Mouse (Mus musculus) lung, embryonic 15.5 days (tissue): ENCODE results near the gene Cog6. TPM values are rescaled to one million over a fixed set of nuclear protein-coding genes. Genes with fewer than 3 reads are reported as not detected.
A peak's percentile ranks its signal among the peaks of the same experiment; 100 is the strongest.

Experiments used
- ATAC-seq: fragments of 200-750 bp; cut with Nextera tagmentation; 2 replicates; pipeline ENCODE4 v1.8.0; 2017; ENCODE audit warnings: moderate number of reproducible peaks, borderline replicate concordance; ENCODE audit not compliant: low FRiP score, low TSS enrichment; ENCODE audit errors: extremely low read depth
- H3K27ac ChIP-seq: fragments of 300-500 bp; sonication (generic); 2 replicates; pipeline ENCODE4 v1.5.1; 2015; ENCODE audit warnings: moderate library complexity, mild to moderate bottlenecking, inconsistent platforms
- H3K27me3 ChIP-seq: fragments of 300-500 bp; sonication (generic); 2 replicates; pipeline ENCODE4 v1.6.1; 2015; ENCODE audit warnings: inconsistent platforms
- H3K36me3 ChIP-seq: fragments of 300-500 bp; sonication (generic); 2 replicates; pipeline ENCODE4 v1.6.1; 2015; ENCODE audit warnings: inconsistent platforms
- H3K4me1 ChIP-seq: fragments of 300-500 bp; sonication (generic); 2 replicates; pipeline ENCODE4 v1.6.1; 2015; ENCODE audit warnings: inconsistent platforms
- H3K4me2 ChIP-seq: fragments of 300-500 bp; sonication (generic); 2 replicates; pipeline ENCODE4 v1.6.1; 2015; ENCODE audit warnings: inconsistent platforms, mild to moderate bottlenecking, moderate library complexity
- H3K4me3 ChIP-seq: fragments of 300-500 bp; sonication (generic); 2 replicates; pipeline ENCODE4 v1.5.1; 2015; ENCODE audit warnings: mild to moderate bottlenecking, inconsistent platforms
- H3K9ac ChIP-seq: fragments of 300-500 bp; sonication (generic); 2 replicates; pipeline ENCODE4 v1.6.1; 2015; ENCODE audit warnings: inconsistent platforms
- H3K9me3 ChIP-seq: fragments of 300-500 bp; sonication (generic); 2 replicates; pipeline ENCODE4 v1.6.1; 2016; ENCODE audit warnings: inconsistent platforms
- WGBS: fragments of 180-500 bp; shearing (Covaris S2); methylation state at CpG from one replicate; pipeline ENCODE4 v1.1.7; 2015; 5-methylcytosine and 5-hydroxymethylcytosine counted together
- polyA plus RNA-seq: library from polyadenylated mRNA; unstranded; fragments of >200 nt; fragmentation: Nextera tagmentation; extraction: Ambion mirVana; gene quantifications from 2 replicates; pipeline ENCODE4 v1.2.1, GENCODE M21; 2015

The Cog6 gene
- polyA plus RNA-seq, 1 experiment from 2014 or later = 46.1 TPM

GRCm38 (mm10) chr3:53043206-53043780 lies 26.3 kb upstream of the Cog6 start:
- peak overlapping the region; percentile 92 for H3K4me2 ChIP-seq
- 83% methylated on average over 13 of the region's 13 CpGs for WGBS
- no peak for ATAC-seq
- peak overlapping the region; percentile 79 for H3K27ac ChIP-seq
- peaks cover 47% of the 10 kb centered on the region for H3K4me1 ChIP-seq
- H3K36me3 ChIP-seq = no peaks in the 10 kb centered on the region
- H3K9ac ChIP-seq = no peak overlapping the region
- H3K4me3 ChIP-seq = peak overlapping the region; percentile 68
- no peaks in the 10 kb centered on the region for H3K27me3 ChIP-seq
- H3K9me3 ChIP-seq = no peaks in the 10 kb centered on the region

- peaks cover 47% of the 10 kb centered on the region for H3K4me1 ChIP-seq
- no peaks in the 10 kb centered on the region for H3K36me3 ChIP-seq
- no peaks in the 10 kb centered on the region for H3K27me3 ChIP-seq
- 14% methylated on average over 9 of the region's 9 CpGs for WGBS
- H3K4me2 ChIP-seq = peak overlapping the region; percentile 92
- peak overlapping the region; percentile 73; the same call in 1 of the 2 replicates for H3K9ac ChIP-seq
- ATAC-seq = no peak
- 0 out of 2 replicates have a peak overlapping the region, but pooled peaks have one; percentile 64 for H3K27ac ChIP-seq
- H3K4me3 ChIP-seq = peak overlapping the region; percentile 68
- no peaks in the 10 kb centered on the region for H3K9me3 ChIP-seq
Observed at GRCm38 (mm10) chr3:53042240-53042567, 25.2 kb upstream of the Cog6 start.

DNA sequence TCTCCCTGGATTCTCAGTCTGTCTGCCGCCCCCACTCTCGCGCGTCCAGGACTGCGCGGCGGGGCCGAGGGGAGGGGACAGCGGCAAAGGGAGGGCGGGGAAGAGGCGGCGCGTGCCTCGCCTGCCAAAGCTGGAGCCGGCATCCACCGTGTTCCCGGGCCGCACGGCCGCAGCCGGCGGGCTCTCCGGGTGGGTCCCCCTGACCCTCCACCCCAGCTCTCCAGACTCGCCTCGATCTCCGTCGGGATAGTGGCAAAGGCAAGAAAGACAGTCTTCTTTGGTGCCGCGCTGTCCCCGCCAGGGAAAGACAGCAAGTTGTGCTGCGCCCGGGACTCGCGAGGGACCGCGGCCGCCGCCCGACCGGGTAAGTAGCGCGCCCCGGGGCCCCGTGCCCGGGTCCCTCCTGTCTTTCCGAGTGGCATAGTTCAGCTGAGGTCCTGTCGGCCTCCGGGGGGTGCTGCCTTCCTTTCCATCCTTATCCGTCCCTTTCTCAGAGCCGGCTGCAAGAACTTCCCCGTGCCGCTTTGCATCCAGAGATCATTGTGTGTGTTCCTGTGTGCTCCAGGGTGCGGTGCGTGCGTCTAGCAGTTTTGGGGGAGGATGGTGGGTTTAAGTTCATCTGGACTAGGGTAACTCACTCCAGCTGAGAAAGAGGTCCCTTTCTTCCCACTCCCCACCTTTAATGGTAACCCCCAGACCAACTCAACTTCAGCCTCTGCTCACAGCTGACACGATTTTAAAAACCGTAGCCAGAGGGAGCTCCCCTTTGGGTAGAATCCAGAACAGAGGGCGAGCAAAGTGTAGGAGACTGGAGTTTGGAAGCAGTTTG lies 24.6 kb upstream of the Cog6 start, which contains the start of gene Lhfp:
Lhfp (plus strand) TSS at position 118 of the 829 bp plus-strand sequence.
- H3K4me1 ChIP-seq = peaks cover 47% of the 10 kb centered on the region
- WGBS = under 1% methylated on average over 58 of the region's 58 CpGs
- no peaks in the 10 kb centered on the region for H3K27me3 ChIP-seq
- peak within 1 kb of the TSS; percentile 73 for H3K9ac ChIP-seq
- peak within 1 kb of the TSS; percentile 64 for H3K27ac ChIP-seq
- H3K9me3 ChIP-seq = no peaks in the 10 kb centered on the region
- peak within 1 kb of the TSS; percentile 68 for H3K4me3 ChIP-seq
- peak within 1 kb of the TSS; percentile 92 for H3K4me2 ChIP-seq
- no peaks in the 10 kb centered on the region for H3K36me3 ChIP-seq
- peak; percentile 88 for ATAC-seq

DNA sequence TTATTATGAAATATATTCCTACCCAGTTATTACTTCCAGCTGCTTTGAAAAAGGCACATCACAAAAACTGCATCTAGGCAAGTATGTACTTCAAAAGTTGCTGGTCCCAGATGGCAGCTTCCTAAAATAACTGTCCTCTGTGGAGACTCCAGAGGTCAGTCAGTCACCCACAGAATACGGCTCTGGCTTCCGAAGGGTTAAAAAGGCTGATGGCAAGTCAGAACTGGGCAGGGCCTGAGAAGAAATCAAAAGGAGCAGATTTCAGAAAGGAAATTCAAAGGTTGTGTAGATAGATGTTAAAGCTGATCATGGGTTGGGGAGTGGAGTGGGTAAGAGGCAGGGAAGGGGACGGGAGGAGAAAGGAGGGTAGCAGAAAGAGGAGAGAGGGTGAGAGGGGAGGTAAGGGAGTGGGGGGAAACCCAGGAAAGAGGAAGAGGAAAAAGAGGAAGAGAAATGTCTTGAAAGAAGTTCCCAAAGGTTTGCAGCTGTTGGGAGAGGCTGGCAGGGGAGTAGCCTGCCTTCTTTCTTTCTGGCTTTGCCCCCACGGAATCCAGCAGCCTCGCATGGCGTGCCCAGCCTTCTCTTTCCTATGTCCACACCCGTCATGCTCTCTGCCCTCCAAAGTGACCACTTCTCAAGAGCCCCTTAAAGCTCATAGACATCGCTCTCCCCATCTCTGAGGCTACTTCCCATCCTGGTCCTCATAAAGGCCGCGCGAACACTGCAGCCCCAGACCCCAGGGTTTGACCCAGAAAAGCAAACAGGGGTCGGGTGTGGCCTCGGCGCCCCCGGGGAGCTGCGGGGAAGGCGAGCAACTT lies 23.8 kb upstream of the Cog6 start:
- ATAC-seq = no peak; the same call in 1 of the 2 replicates

DNA sequence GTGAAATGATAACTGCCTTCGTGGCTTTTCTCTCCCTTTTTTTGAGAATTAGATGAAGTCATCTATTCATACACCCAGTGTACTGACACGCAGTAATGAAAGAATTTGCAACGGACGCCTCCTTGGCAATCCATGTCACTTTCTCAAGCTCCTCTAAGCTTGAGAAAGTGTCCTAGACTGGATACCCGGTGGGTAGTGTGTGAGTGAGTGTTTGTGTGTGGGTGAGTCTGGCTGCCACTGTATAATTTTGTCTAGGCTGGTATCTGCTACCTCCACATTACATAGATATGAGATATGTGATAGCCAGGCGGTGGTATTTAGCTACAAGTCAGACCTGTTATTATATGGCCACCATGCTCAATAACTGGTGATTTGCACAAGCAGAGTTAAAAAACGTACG lies 22.7 kb upstream of the Cog6 start:
- ATAC-seq = no peak
- H3K4me2 ChIP-seq = no peak overlapping the region
- no peak overlapping the region for H3K27ac ChIP-seq

More for the DNA sequence above, 23.8 kb upstream of the Cog6 start:
- peak overlapping the region; percentile 60 for H3K27ac ChIP-seq
- WGBS = 8% methylated on average over 17 of the region's 17 CpGs
- H3K9me3 ChIP-seq = no peaks in the 10 kb centered on the region
- peak overlapping the region; percentile 92 for H3K4me2 ChIP-seq
- H3K9ac ChIP-seq = peak overlapping the region; percentile 73
- peaks cover 44% of the 10 kb centered on the region for H3K4me1 ChIP-seq
- peak overlapping the region; percentile 68 for H3K4me3 ChIP-seq
- H3K27me3 ChIP-seq = no peaks in the 10 kb centered on the region
- no peaks in the 10 kb centered on the region for H3K36me3 ChIP-seq

GRCm38 (mm10) chr3:53038913-53039312 lies 21.9 kb upstream of the Cog6 start:
- no peak overlapping the region for H3K27ac ChIP-seq
- no peak for ATAC-seq
- no peaks in the 10 kb centered on the region for H3K9me3 ChIP-seq
- no peak overlapping the region for H3K4me2 ChIP-seq
- no peak overlapping the region for H3K4me3 ChIP-seq
- 45% methylated on average over 5 of the region's 5 CpGs for WGBS
- no peaks in the 10 kb centered on the region for H3K27me3 ChIP-seq
- no peak overlapping the region for H3K9ac ChIP-seq
- H3K4me1 ChIP-seq = peaks cover 31% of the 10 kb centered on the region
- H3K36me3 ChIP-seq = no peaks in the 10 kb centered on the region

More for the DNA sequence above, 22.7 kb upstream of the Cog6 start:
- no peak overlapping the region for H3K4me3 ChIP-seq
- 67% methylated on average over 8 of the region's 8 CpGs for WGBS
- H3K9ac ChIP-seq = no peak overlapping the region
- H3K27me3 ChIP-seq = no peaks in the 10 kb centered on the region
- no peaks in the 10 kb centered on the region for H3K36me3 ChIP-seq
- H3K4me1 ChIP-seq = peaks cover 36% of the 10 kb centered on the region
- no peaks in the 10 kb centered on the region for H3K9me3 ChIP-seq

GRCm38 (mm10) chr3:53036941-53037340 lies 19.9 kb upstream of the Cog6 start:
- WGBS = 78% methylated on average over 7 of the region's 7 CpGs

GRCm38 (mm10) chr3:53036076-53036475 lies 19.0 kb upstream of the Cog6 start:
- no peaks in the 10 kb centered on the region for H3K9me3 ChIP-seq
- H3K4me3 ChIP-seq = no peak overlapping the region
- H3K27me3 ChIP-seq = no peaks in the 10 kb centered on the region
- no peak overlapping the region for H3K27ac ChIP-seq
- WGBS = 65% methylated on average over 5 of the region's 5 CpGs
- no peak overlapping the region for H3K9ac ChIP-seq
- H3K4me2 ChIP-seq = no peak overlapping the region
- no peak for ATAC-seq
- H3K36me3 ChIP-seq = no peaks in the 10 kb centered on the region
- peaks cover 11% of the 10 kb centered on the region; the same call in 1 of the 2 replicates for H3K4me1 ChIP-seq

More at GRCm38 (mm10) chr3:53036941-53037340, 19.9 kb upstream of the Cog6 start:
- no peaks in the 10 kb centered on the region for H3K27me3 ChIP-seq
- peaks cover 12% of the 10 kb centered on the region; the same call in 1 of the 2 replicates for H3K4me1 ChIP-seq
- no peaks in the 10 kb centered on the region for H3K36me3 ChIP-seq
- H3K4me2 ChIP-seq = no peak overlapping the region
- H3K9me3 ChIP-seq = no peaks in the 10 kb centered on the region
- no peak for ATAC-seq
- no peak overlapping the region for H3K9ac ChIP-seq
- H3K27ac ChIP-seq = no peak overlapping the region
- no peak overlapping the region for H3K4me3 ChIP-seq

GRCm38 (mm10) chr3:53033448-53033847 lies 16.4 kb upstream of the Cog6 start:
- Histone ChIP-seq H3K4me1 (no peaks in the 10 kb centered on the region), H3K4me3 (no peak overlapping the region), H3K36me3 (no peaks in the 10 kb centered on the region), H3K9me3 (no peaks in the 10 kb centered on the region), H3K4me2 (no peak overlapping the region), H3K27ac (no peak overlapping the region), H3K9ac (no peak overlapping the region), H3K27me3 (no peaks in the 10 kb centered on the region)
- ATAC-seq = no peak
- whole genome bisulfite sequencing = 14% methylated on average over 3 of the region's 3 CpGs

DNA sequence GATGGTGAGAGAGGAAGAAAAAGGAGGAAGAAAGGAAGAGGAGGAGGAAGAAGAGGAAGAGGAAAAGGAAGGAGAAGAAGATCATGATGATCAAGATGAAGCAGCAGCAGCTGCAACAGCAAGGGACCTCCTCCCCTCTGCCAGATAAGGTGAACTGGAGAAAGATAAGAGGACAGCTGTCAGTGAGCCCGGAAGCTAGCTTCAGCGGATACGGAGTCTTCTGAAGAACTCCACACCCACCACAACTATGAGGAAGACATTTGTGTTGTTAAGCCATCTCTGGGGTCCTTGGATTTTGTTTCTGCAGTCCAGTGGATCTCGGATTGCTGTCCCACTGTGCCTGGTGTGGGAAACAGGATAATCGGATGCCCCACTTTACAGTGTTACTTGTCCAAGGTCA lies 15.4 kb upstream of the Cog6 start:
- Histone ChIP-seq H3K9me3 (no peaks in the 10 kb centered on the region), H3K4me3 (no peak overlapping the region), H3K27me3 (no peaks in the 10 kb centered on the region), H3K9ac (no peak overlapping the region), H3K4me1 (no peaks in the 10 kb centered on the region), H3K4me2 (no peak overlapping the region), H3K27ac (no peak overlapping the region), H3K36me3 (no peaks in the 10 kb centered on the region)
- 22% methylated on average over 5 of the region's 5 CpGs for WGBS
- ATAC-seq = no peak

DNA sequence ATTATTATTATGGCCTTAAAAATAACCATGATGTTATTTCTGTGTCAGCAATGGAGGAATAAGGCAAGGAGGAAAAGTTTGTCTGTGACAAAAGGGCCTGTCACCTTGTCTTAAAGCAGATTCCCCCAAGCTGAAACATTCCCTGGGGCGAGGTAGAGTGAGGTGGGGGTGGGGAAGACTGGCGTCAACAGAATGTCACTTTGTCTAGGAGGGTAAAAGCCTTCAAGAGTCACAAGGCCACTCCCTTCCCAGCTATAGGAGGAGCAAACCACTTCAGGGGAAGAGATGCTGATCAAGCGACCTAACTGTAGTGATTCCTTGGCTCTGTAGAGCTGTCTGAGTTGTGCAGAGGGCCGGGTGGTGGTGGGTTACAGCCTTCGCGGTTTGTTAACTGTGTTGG lies 14.5 kb upstream of the Cog6 start:
- Histone ChIP-seq H3K36me3 (no peaks in the 10 kb centered on the region), H3K9ac (no peak overlapping the region), H3K4me1 (no peaks in the 10 kb centered on the region), H3K9me3 (no peaks in the 10 kb centered on the region), H3K27me3 (no peaks in the 10 kb centered on the region), H3K27ac (no peak overlapping the region), H3K4me2 (no peak overlapping the region), H3K4me3 (no peak overlapping the region)
- WGBS = 33% methylated on average over 6 of the region's 6 CpGs
- no peak for ATAC-seq
